Mouse (Mus musculus) forebrain, embryonic 10.5 days (tissue): Measurements from ENCODE around the gene Shroom2. TPM values are rescaled to one million over a fixed set of nuclear protein-coding genes. Genes with fewer than 3 reads are reported as not detected.
A peak's percentile ranks its signal among the peaks of the same experiment; 100 is the strongest.

Experiments used
- DNase-seq: peaks from one replicate; pipeline ENCODE4 v3.0.0-alpha.2; 2017; ENCODE audit warnings: low spot score; ENCODE audit errors: extremely low spot score
- H3K27ac ChIP-seq: fragments of 300-500 bp; sonication (generic); 2 replicates; pipeline ENCODE4 v1.5.1; 2016; ENCODE audit warnings: mild to moderate bottlenecking
- H3K27me3 ChIP-seq: fragments of 300-500 bp; sonication (generic); 2 replicates; pipeline ENCODE4 v1.6.1; 2016; ENCODE audit warnings: mild to moderate bottlenecking; ENCODE audit not compliant: poor library complexity, severe bottlenecking
- H3K36me3 ChIP-seq: fragments of 300-500 bp; sonication (generic); replicated peaks from 2 replicates; pipeline ENCODE4 v1.6.1; 2016; ENCODE audit warnings: mild to moderate bottlenecking, moderate library complexity
- H3K4me1 ChIP-seq: fragments of 300-500 bp; sonication (generic); 2 replicates; pipeline ENCODE4 v1.6.1; 2016
- H3K4me3 ChIP-seq: fragments of 300-500 bp; sonication (generic); 2 replicates; pipeline ENCODE4 v1.5.1; 2016; ENCODE audit warnings: mild to moderate bottlenecking, moderate library complexity
- H3K9me3 ChIP-seq: fragments of 300-500 bp; sonication (generic); 2 replicates; pipeline ENCODE4 v1.6.1; 2016; ENCODE audit warnings: mild to moderate bottlenecking, moderate library complexity
- WGBS: fragments of 180-500 bp; shearing (Covaris S2); methylation state at CpG from one replicate; pipeline ENCODE4 v1.1.7; 2016; 5-methylcytosine and 5-hydroxymethylcytosine counted together
- polyA plus RNA-seq: library from polyadenylated mRNA; unstranded; fragments of >200 nt; fragmentation: Nextera tagmentation; extraction: Ambion mirVana; gene quantifications from 2 replicates; pipeline ENCODE4 v1.2.1, GENCODE M21; 2016

Gene Shroom2
- polyA plus RNA-seq, 1 experiment from 2014 or later: 6.7 TPM

DNA sequence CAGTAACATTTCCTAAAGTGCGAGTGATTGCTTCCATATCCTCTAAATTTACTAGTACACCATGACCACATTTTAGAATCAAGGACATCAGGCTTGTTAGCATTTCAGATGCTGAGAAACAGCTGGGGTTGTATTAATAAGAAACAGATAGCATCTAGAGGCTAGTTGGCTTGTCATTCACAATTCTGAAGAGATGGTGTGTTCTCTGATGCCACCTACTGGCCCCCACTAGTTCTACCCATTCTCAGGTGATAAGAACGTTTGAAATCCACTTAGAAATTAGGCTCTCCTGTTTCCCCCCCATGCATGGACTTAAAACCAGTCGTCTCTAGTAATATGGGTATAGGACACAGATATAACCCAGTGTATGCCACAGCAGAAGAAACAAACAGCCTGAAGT lies 92.9 kb downstream of the Shroom2 start:
- 53% methylated on average over 3 of the region's 3 CpGs for WGBS
- no peak overlapping the region for H3K27ac ChIP-seq
- H3K4me3 ChIP-seq: no peak overlapping the region
- H3K4me1 ChIP-seq: no peaks in the 10 kb centered on the region
- no peak for DNase-seq
- no peaks in the 10 kb centered on the region for H3K9me3 ChIP-seq
- H3K36me3 ChIP-seq: no peaks in the 10 kb centered on the region
- H3K27me3 ChIP-seq: peaks cover 78% of the 10 kb centered on the region

DNA sequence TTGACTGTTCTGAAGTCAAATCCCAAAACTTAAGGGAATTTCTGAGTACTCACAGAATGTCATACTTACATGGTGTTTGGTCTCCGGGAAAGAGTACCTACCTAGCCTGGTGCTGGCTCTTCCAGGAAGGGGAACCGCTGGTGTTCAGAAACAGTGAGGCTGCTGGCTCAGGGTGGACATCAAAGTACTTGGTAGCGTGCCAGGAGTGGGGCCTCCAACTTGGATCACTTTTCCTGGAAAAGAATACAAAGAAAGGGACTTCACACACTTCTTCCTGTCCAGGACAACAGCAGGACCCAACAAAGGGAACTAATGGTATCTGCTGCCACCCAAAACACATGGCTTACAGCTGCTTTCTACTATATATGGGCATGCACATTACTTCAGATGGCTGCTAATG lies 95.8 kb downstream of the Shroom2 start:
- 82% methylated on average over 3 of the region's 3 CpGs for WGBS

DNA sequence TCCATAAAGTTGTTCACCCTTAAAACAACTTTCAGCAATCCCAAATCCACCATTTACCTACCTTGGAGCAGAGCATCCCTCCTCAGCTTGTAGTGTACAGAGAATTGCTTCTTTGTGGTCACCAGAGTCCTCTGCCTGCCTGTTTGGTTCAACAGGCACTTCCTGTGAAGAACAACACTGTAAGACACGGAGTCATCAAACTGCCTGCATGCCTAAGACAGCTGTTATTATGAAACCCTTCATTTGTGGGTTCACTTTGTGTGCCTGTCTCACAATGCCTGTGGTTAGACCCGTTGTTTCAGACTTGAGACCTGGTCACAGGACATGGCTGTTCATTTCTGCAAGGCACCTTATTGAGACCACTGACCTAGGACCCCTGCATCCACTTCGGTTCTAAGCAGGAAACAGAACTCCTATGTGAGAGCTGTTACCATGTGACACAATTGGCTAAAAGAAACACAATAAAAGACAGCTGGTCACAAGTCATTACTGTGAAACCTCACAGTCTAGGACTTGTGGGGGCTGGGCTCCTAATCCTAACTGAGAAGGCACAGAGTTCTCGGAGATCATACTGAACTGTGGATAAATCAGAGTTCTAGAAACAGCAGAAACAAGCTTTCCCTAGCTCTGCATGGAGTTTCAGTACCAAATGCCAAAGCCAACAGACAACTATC lies 111.8 kb downstream of the Shroom2 start:
- Histone ChIP-seq H3K27me3 (peaks cover 97% of the 10 kb centered on the region), H3K4me3 (no peak overlapping the region), H3K9me3 (no peaks in the 10 kb centered on the region), H3K27ac (peak overlapping the region; percentile 35; the same call in 1 of the 2 replicates), H3K4me1 (peaks cover 25% of the 10 kb centered on the region), H3K36me3 (peaks cover 22% of the 10 kb centered on the region)
- DNase-seq: no peak
- WGBS: 57% methylated on average over 4 of the region's 4 CpGs

More for the DNA sequence above, 95.8 kb downstream of the Shroom2 start:
- DNase-seq: no peak
- no peaks in the 10 kb centered on the region for H3K4me1 ChIP-seq
- peaks cover 83% of the 10 kb centered on the region for H3K27me3 ChIP-seq
- no peak overlapping the region for H3K27ac ChIP-seq
- H3K36me3 ChIP-seq: no peaks in the 10 kb centered on the region
- no peaks in the 10 kb centered on the region for H3K9me3 ChIP-seq
- no peak overlapping the region for H3K4me3 ChIP-seq

DNA sequence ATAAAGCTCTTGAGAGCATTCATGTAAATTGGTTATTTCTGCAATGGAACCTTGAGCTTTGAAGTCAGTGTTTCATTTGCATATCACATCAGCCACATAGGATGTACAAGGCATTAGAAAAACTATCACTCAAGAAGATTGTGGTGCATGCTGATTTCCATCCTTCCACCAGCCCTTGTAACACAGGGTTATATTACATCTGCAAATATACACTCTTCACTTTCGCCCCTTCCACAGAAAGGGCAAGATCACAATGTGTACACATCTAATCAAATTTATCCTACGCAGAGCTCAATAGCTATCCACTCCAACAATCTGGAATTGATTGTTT lies 112.7 kb downstream of the Shroom2 start:
- no peak overlapping the region for H3K4me3 ChIP-seq
- no peak overlapping the region for H3K27ac ChIP-seq
- H3K27me3 ChIP-seq: peaks cover 98% of the 10 kb centered on the region
- 74% methylated on average over 2 of the region's 2 CpGs for WGBS
- H3K4me1 ChIP-seq: peaks cover 25% of the 10 kb centered on the region
- DNase-seq: no peak
- peaks cover 22% of the 10 kb centered on the region for H3K36me3 ChIP-seq
- no peaks in the 10 kb centered on the region for H3K9me3 ChIP-seq

DNA sequence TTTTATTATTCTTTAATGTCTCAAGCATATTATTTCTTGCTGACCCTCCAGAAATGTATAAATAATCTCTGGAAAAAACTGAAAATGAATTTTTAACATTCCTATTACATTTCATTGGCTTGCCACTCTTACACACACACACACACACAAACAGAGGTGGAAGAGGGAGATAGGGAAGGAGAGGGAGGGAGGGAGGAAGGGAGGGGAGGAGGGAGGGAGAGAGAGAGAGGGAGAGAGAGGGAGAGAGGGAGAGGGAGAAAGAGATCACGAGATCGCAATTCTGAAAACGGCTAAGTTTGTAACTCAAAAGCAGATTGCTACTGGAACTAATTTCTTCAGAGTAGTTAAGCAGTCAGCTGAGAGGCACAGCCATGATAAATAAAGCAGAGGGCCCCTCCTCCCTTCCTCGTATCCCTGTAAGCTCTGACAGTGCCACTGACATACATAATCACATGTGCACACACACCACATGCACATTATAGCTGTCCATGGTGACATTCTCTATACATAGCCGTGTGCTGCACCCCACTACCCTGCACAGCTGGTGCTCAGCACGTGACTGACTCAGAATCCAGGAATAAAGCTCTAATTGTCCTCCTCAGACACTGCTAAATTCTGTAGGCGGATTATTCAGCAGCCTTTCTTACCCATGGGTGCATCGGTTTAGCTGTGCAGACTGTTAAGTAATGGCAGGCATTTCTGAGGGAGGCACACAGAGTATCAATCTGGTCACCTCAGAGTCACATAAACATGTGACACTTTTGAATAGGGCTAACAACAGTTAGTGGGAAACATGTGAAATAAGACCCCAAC lies 113.3 kb downstream of the Shroom2 start:
- H3K9me3 ChIP-seq: no peaks in the 10 kb centered on the region
- H3K4me3 ChIP-seq: no peak overlapping the region
- DNase-seq: no peak
- WGBS: 38% methylated on average over 8 of the region's 8 CpGs
- H3K4me1 ChIP-seq: peaks cover 25% of the 10 kb centered on the region
- peak overlapping the region; percentile 20; the same call in 1 of the 2 replicates for H3K27ac ChIP-seq
- peaks cover 21% of the 10 kb centered on the region for H3K36me3 ChIP-seq
- peaks cover 98% of the 10 kb centered on the region for H3K27me3 ChIP-seq

DNA sequence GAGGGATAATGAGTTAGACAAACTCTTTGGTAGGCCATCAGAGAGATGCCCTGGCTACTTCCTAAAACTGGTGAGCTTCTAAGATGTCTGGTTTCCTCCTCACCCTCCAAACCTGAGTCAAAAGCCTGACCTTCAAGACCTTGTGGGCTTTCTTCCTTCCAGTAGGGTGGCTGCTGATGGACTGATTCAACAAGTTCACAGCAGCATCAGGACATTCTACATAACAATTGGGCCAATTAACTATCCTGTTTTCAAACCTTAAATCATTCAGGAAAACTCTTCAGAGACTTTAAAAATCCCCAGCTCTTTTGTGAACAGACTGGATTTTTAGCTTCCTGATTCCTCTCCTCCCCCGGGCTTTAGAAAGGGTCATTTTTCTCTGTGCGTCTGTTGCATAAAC lies 116.6 kb downstream of the Shroom2 start:
- whole genome bisulfite sequencing: 89% methylated on average over 2 of the region's 2 CpGs
- peaks cover 98% of the 10 kb centered on the region for H3K27me3 ChIP-seq

DNA sequence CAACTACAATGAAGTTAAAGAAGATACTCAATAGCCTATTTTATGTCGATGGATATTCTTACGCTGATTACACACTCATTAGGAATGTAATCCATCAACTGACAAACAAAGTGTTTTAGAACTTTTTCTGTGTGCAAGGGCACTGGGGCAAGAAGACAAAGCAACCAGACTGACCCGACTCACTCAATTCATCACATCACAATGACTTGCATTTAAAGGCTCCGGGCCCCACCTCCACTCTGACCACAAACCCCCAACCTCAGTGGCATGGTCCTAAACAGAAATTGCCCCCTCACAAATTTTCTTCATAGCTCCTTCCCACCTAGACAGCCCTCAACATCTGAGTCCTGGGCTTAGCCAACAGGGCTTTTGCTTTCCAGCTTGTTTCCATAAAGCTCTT lies 124.4 kb downstream of the Shroom2 start:
- DNase-seq: no peak

More for the DNA sequence above, 116.6 kb downstream of the Shroom2 start:
- Histone ChIP-seq H3K36me3 (no peaks in the 10 kb centered on the region), H3K4me1 (peaks cover 20% of the 10 kb centered on the region), H3K27ac (no peak overlapping the region), H3K9me3 (no peaks in the 10 kb centered on the region), H3K4me3 (no peak overlapping the region)
- DNase-seq: no peak

DNA sequence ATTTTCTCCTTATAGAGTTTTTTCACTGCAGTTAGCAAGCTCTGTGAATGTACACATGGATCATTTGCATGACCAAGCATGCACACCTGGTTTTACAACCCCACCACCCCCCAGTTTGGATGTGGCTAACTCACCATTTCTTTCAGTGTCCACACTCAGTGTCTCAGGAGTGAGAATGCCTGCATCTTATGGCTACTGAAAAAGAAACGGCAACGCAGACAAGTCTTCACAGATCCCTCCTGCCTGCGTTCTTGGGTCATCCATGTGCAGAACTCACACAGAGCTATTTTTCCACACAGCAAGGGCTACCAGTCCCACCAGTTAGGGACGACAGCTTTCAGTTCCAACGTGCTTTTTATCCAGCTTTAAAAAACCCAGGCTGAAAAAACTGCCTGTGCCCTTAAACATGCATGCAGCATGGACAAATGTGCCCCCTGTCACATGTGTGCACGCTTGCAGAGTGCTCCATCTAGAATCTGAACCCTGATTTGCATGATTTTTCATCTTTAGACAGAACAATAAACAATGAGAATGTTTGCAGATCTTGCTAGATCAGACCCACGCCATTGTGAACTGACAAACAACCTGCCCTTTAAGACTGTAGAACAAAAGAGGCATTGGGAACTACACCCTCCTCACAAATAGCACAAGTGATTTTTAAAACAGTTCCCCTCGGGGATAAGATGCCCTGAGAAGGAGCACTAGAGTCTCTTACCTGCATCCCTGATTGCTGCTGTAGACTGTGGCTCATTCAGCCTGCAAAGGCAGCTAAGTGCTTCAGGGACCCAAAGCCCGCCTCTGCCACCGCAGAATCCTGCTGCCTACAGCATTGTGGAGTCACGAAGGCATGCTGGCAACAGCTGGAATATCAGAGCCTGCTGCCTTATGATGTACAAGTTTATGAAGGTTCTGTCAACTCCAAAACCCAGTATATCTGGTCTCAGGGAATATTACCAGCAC lies 125.3 kb downstream of the Shroom2 start:
- H3K27me3 ChIP-seq: peaks cover 62% of the 10 kb centered on the region
- H3K4me1 ChIP-seq: peaks cover 19% of the 10 kb centered on the region
- no peaks in the 10 kb centered on the region for H3K36me3 ChIP-seq
- no peaks in the 10 kb centered on the region for H3K9me3 ChIP-seq
- H3K27ac ChIP-seq: peak overlapping the region; percentile 68
- WGBS: 42% methylated on average over 11 of the region's 11 CpGs
- DNase-seq: no peak
- peak overlapping the region; percentile 18; the same call in 1 of the 2 replicates for H3K4me3 ChIP-seq

More for the DNA sequence above, 124.4 kb downstream of the Shroom2 start:
- Histone ChIP-seq H3K4me1 (peaks cover 19% of the 10 kb centered on the region), H3K27me3 (peaks cover 70% of the 10 kb centered on the region), H3K4me3 (no peak overlapping the region; the same call in 1 of the 2 replicates), H3K27ac (no peak overlapping the region), H3K9me3 (no peaks in the 10 kb centered on the region), H3K36me3 (no peaks in the 10 kb centered on the region)
- 32% methylated on average over 4 of the region's 4 CpGs for WGBS

DNA sequence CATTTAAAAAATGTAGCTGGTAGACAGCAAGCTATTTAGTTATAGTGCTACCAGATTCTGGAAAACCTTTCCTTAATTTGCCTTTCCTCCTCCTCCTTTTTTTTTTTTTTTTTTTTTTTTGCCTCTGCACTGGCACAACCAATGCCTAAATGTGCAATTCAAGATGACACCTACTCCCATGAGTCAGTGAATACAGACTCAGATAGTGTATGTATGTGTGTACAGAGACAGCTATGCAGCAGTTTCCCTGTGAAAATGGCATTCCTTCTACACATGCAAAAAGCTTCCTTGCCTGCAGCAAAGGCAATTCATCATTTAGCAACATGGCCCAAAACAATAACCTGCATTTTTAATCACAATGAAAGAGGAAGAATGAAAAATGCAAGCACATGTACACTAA lies 126.1 kb downstream of the Shroom2 start:
- DNase-seq: no peak
- peaks cover 54% of the 10 kb centered on the region for H3K27me3 ChIP-seq
- H3K9me3 ChIP-seq: no peaks in the 10 kb centered on the region
- no peak overlapping the region for H3K4me3 ChIP-seq
- no peaks in the 10 kb centered on the region for H3K36me3 ChIP-seq
- H3K4me1 ChIP-seq: peaks cover 19% of the 10 kb centered on the region
- no peak overlapping the region for H3K27ac ChIP-seq

DNA sequence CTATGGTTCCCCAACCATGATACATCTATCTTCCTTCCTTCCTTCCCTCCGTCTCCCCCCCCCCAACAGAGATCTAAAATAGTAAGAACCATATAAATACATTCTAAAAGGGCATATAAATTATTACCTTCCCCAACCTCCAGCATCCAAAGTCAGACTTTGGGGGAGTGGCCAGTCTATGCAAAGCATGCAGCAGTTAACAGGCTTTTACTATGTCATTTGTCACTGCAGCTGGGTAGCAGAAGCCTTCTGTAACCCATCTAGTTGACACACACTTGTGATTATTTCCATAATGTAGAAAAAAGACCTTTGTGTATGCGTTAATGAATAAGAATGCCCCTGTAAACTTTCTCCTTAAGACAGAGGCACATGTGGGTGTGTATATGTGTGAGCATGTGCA lies 126.6 kb downstream of the Shroom2 start:
- 80% methylated on average over 2 of the region's 2 CpGs for WGBS
- H3K27ac ChIP-seq: no peak overlapping the region
- H3K4me1 ChIP-seq: peaks cover 19% of the 10 kb centered on the region
- peaks cover 48% of the 10 kb centered on the region for H3K27me3 ChIP-seq
- H3K36me3 ChIP-seq: no peaks in the 10 kb centered on the region
- no peak overlapping the region for H3K4me3 ChIP-seq
- H3K9me3 ChIP-seq: no peaks in the 10 kb centered on the region
- DNase-seq: no peak

DNA sequence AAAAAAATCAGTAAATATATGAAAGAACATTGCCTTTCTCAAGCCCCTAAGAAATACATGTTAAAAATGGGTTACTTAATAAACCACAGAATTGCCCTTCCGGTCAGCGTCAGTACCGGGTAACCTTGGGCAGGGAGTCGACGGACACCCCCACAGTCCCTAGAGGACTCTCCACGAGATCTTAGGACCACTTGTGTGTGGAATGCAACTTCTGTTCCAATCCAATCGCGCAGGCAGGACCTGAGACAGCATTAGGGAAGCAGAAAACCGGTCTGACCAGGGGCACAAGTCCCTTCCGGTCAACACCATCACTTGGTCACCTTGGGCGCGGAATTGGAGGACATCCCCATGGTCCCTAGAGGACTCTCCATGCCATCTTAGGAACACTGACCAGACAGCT lies 133.9 kb downstream of the Shroom2 start:
- WGBS: 92% methylated on average over 12 of the region's 12 CpGs

DNA sequence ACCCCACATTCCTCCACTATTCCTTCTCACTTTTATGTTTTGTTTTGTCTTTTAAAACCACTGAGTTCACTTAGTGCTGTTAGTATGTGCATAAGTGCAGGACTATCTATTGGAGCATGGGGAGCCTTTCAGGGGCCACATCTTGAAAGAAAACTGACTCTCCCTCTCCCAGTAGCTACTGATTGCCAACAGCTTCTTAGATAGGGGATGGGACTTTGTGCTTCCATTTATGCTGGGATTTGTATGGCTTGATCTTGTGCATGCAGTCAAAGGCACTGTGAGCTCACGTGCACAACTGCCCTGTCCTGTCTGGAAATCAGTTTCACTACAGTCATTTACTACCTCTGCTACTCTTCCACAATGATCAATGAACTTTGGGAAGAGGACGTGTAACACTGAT lies 147.9 kb downstream of the Shroom2 start:
- no peak overlapping the region for H3K4me3 ChIP-seq
- 88% methylated on average over 2 of the region's 2 CpGs for WGBS
- DNase-seq: no peak
- peaks cover 11% of the 10 kb centered on the region; the same call in 1 of the 2 replicates for H3K36me3 ChIP-seq
- no peak overlapping the region for H3K27ac ChIP-seq
- H3K27me3 ChIP-seq: peaks cover 97% of the 10 kb centered on the region
- H3K4me1 ChIP-seq: no peaks in the 10 kb centered on the region
- H3K9me3 ChIP-seq: no peaks in the 10 kb centered on the region

More for the DNA sequence above, 133.9 kb downstream of the Shroom2 start:
- no peak for DNase-seq
- Histone ChIP-seq H3K4me1 (no peaks in the 10 kb centered on the region), H3K27ac (no peak overlapping the region), H3K4me3 (no peak overlapping the region), H3K36me3 (no peaks in the 10 kb centered on the region), H3K27me3 (peaks cover 54% of the 10 kb centered on the region), H3K9me3 (no peaks in the 10 kb centered on the region)
